Mouse (Mus musculus) bone marrow macrophage, adult 2 months (primary cell): Measurements from ENCODE around the gene Fnbp4.

ENCODE experiments used
- CTCF ChIP-seq: IDR thresholded peaks from 2 replicates; pipeline ENCODE4 v1.5.1; 2012; ENCODE audit warnings: low read depth, mild to moderate bottlenecking, low read length, moderate library complexity
- POLR2A ChIP-seq: IDR thresholded peaks from 2 replicates; pipeline ENCODE4 v1.6.1; 2012; ENCODE audit warnings: mild to moderate bottlenecking, low read depth, low read length, borderline replicate concordance

DNA sequence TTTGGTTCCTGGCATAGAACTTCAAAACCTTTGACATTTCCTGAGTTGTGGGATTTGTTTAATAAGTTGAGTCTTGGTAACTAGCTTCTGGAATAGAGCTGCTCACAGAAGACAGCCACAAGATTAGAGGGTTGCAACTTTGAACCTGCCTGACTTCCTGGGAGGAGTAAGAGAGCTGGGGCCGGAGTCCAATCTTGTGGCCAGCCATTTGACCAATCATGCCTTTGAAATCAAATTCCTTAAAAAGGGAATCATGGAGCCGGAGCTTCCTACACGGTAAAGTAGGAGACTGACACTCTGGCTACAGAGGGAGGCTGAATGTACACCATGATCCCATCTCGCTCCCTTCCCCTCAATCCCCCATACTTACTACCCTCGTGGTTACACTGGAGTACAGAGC is 5.2 kb upstream of the Fnbp4 start:
- no peak for TF ChIP-seq CTCF
- no peak for TF ChIP-seq POLR2A
